In the genomic region with DNA sequence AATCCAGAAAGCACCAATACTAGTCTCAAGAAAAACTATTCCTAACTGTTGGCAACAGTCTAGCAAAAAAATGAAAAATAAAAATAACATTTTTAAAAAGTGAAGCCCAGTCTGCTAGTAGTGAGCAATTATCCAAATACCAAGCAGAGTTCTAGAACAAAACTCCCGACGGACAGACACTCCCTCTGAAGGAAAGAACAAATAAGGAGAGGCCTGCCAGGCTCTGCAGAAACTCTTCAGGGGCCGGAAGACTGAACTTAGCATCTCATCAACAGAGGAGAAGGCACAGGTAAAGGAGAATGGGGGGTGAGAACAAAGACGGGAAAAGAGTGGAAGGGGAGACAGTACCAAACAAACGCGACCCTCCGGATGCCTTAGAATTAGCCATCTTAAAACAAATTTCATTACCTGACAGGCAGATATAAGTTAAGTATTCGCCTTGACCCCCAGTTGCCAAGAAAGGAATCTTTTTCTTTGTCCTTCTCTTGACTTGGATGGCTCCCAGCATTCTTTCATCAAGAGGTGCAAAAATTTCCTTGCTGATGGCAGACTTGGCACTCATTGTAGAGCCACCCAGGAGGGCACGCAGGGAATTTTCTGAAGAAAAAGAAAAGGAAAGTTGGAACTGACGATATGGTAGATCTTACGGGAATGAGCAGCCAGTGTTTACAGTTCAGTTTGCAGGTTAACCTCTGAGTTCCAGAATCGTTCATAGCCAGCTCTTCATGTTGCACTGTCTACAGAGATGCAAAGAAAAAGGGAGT, we compare ENCODE assay signal across 31 mouse cellular contexts. TPM values are rescaled to one million over a fixed set of nuclear protein-coding genes. Genes with fewer than 3 reads are reported as not detected.
DNase-seq lines count a peak whose midpoint lies in the region; ATAC-seq and TF ChIP-seq lines count a peak whose summit lies in the region.
"Had no signal": no experiment of that assay in that cellular context is flagged by ENCODE, and none has a peak within 500 bp of the region (broad histone marks: within the 10 kb centered on the region; RNA-seq: fewer than 3 reads in every experiment).

No protein-coding gene starts in this region.

- no peak for DNase-seq in embryonic facial prominence, embryonic 10.5 days (ENCODE audit: low spot score)
- no peak for DNase-seq in heart, postnatal 0 days (ENCODE audit: low spot score)
- no peak for DNase-seq in heart, embryonic 10.5 days (ENCODE audit: low spot score)
- peak; percentile 49 for DNase-seq in lung, postnatal 0 days (ENCODE audit: low spot score)
- no peak for DNase-seq in lung, postnatal 14 days
- DNase-seq: adrenal gland, adult 8-10 months; cerebellum, adult 8-10 months; cerebellum, postnatal 36 days; forebrain, postnatal 0 days; heart, postnatal 10 days; kidney, adult 9 months; kidney, postnatal 10 days; lung, embryonic 14.5 days; right cerebral cortex, postnatal 25 days; spleen, adult 18-20 months; thymus, postnatal 14 days had no signal

- no peak for TF ChIP-seq EP300 in heart, postnatal 0 days (IDR thresholded peaks at IDR 0.05; ENCODE audit: low read depth)
- TF ChIP-seq EP300 in lung, postnatal 0 days (IDR thresholded peaks at IDR 0.05), result 0 out of 2 replicates have a peak, but pooled peaks have one; percentile 34

- no peak overlapping the region for H3K4me2 ChIP-seq in embryonic facial prominence, embryonic 15.5 days (replicated peaks)
- H3K4me2 ChIP-seq in heart, postnatal 0 days (ENCODE audit: low read depth, low read length), result peak overlapping the region; percentile 10; the same call in 1 of the 2 replicates
- H3K4me2 ChIP-seq in lung, postnatal 0 days (replicated peaks; ENCODE audit: low read depth, low read length), result peak overlapping the region; percentile 12; the same call in 1 of the 2 replicates
- H3K4me2 ChIP-seq: embryonic facial prominence, embryonic 13.5 days; forebrain, embryonic 12.5 days; intestine, embryonic 15.5 days; limb, embryonic 12.5 days; liver, embryonic 15.5 days; lung, embryonic 14.5 days; midbrain, embryonic 13.5 days had no signal

- H3K27ac ChIP-seq in embryonic facial prominence, embryonic 15.5 days (replicated peaks), result 0 out of 2 replicates have a peak overlapping the region, but pooled peaks have one; percentile 0
- no peak overlapping the region for H3K27ac ChIP-seq in embryonic facial prominence, embryonic 10.5 days (replicated peaks)
- no peak overlapping the region for H3K27ac ChIP-seq in heart, postnatal 0 days (ENCODE audit: low read depth)
- no peak overlapping the region for H3K27ac ChIP-seq in heart, embryonic 10.5 days
- peak overlapping the region; percentile 57 for H3K27ac ChIP-seq in lung, postnatal 0 days (ENCODE audit: low read length)
- H3K27ac ChIP-seq: embryonic facial prominence, embryonic 13.5 days; forebrain, embryonic 12.5 days; hindbrain, embryonic 10.5 days; intestine, embryonic 15.5 days; left cerebral cortex, adult 2 months; limb, embryonic 12.5 days; liver, embryonic 15.5 days; macrophage; midbrain, embryonic 13.5 days had no signal

- no peak for TF ChIP-seq CTCF in heart, postnatal 0 days (IDR thresholded peaks at IDR 0.05; ENCODE audit: low read depth)
- no peak for TF ChIP-seq CTCF in lung, postnatal 0 days (IDR thresholded peaks at IDR 0.05)

- no peaks in the 10 kb centered on the region for H3K9me3 ChIP-seq in embryonic facial prominence, embryonic 15.5 days (replicated peaks)
- no peaks in the 10 kb centered on the region for H3K9me3 ChIP-seq in embryonic facial prominence, embryonic 10.5 days
- no peaks in the 10 kb centered on the region for H3K9me3 ChIP-seq in heart, postnatal 0 days (replicated peaks; ENCODE audit: control insufficient read depth, low read length)
- H3K9me3 ChIP-seq in heart, embryonic 10.5 days, result no peaks in the 10 kb centered on the region
- no peaks in the 10 kb centered on the region for H3K9me3 ChIP-seq in lung, postnatal 0 days (ENCODE audit: low read length)
- H3K9me3 ChIP-seq: embryonic facial prominence, embryonic 13.5 days; forebrain, embryonic 12.5 days; hindbrain, embryonic 10.5 days; intestine, embryonic 15.5 days; limb, embryonic 12.5 days; liver, embryonic 15.5 days; midbrain, embryonic 13.5 days had no signal

- 0 out of 2 replicates have a peak, but pooled peaks cover 4% of the 10 kb centered on the region for H3K4me1 ChIP-seq in embryonic facial prominence, embryonic 15.5 days
- H3K4me1 ChIP-seq in embryonic facial prominence, embryonic 10.5 days, result no peaks in the 10 kb centered on the region
- peaks cover 9% of the 10 kb centered on the region; the same call in 1 of the 2 replicates for H3K4me1 ChIP-seq in heart, postnatal 0 days (ENCODE audit: control insufficient read depth, insufficient read depth)
- H3K4me1 ChIP-seq in heart, embryonic 10.5 days, result no peaks in the 10 kb centered on the region
- peaks cover 5% of the 10 kb centered on the region; the same call in 1 of the 2 replicates for H3K4me1 ChIP-seq in lung, postnatal 0 days (ENCODE audit: insufficient read depth, low read depth, low read length)
- H3K4me1 ChIP-seq: embryonic facial prominence, embryonic 13.5 days; hindbrain, embryonic 10.5 days; intestine, embryonic 15.5 days; limb, embryonic 12.5 days; liver, embryonic 15.5 days; midbrain, embryonic 13.5 days had no signal

- no peaks in the 10 kb centered on the region for H3K36me3 ChIP-seq in embryonic facial prominence, embryonic 15.5 days
- no peaks in the 10 kb centered on the region for H3K36me3 ChIP-seq in embryonic facial prominence, embryonic 10.5 days (replicated peaks)
- no peaks in the 10 kb centered on the region for H3K36me3 ChIP-seq in heart, postnatal 0 days (replicated peaks; ENCODE audit: control insufficient read depth, insufficient read depth, low read length)
- no peaks in the 10 kb centered on the region for H3K36me3 ChIP-seq in heart, embryonic 10.5 days
- H3K36me3 ChIP-seq in lung, postnatal 0 days (ENCODE audit: insufficient read depth, low read length), result no peaks in the 10 kb centered on the region
- H3K36me3 ChIP-seq: embryonic facial prominence, embryonic 13.5 days; forebrain, embryonic 12.5 days; hindbrain, embryonic 10.5 days; intestine, embryonic 15.5 days; limb, embryonic 12.5 days; liver, embryonic 15.5 days; midbrain, embryonic 13.5 days had no signal

- H3K4me3 ChIP-seq in embryonic facial prominence, embryonic 15.5 days (replicated peaks), result no peak overlapping the region
- H3K4me3 ChIP-seq in embryonic facial prominence, embryonic 10.5 days, result no peak overlapping the region
- no peak overlapping the region for H3K4me3 ChIP-seq in heart, postnatal 0 days (ENCODE audit: low read depth, low read length)
- no peak overlapping the region for H3K4me3 ChIP-seq in heart, embryonic 10.5 days
- H3K4me3 ChIP-seq in lung, postnatal 0 days (ENCODE audit: low read depth, low read length), result no peak overlapping the region
- H3K4me3 ChIP-seq: embryonic facial prominence, embryonic 13.5 days; erythroblast, embryonic 14.5 days; forebrain, embryonic 12.5 days; hindbrain, embryonic 10.5 days; intestine, embryonic 15.5 days; left cerebral cortex, adult 2 months; limb, embryonic 12.5 days; liver, embryonic 15.5 days; midbrain, embryonic 13.5 days had no signal

- WGBS in embryonic facial prominence, embryonic 15.5 days, result 63% methylated on average over 12 of the region's 12 CpGs
- 88% methylated on average over 12 of the region's 12 CpGs for WGBS in embryonic facial prominence, embryonic 10.5 days
- 61% methylated on average over 12 of the region's 12 CpGs for WGBS in heart, postnatal 0 days
- WGBS in heart, embryonic 10.5 days, result 86% methylated on average over 12 of the region's 12 CpGs
- 50% methylated on average over 12 of the region's 12 CpGs for WGBS in lung, postnatal 0 days

- H3K9ac ChIP-seq in embryonic facial prominence, embryonic 15.5 days, result no peak overlapping the region
- no peak overlapping the region for H3K9ac ChIP-seq in heart, postnatal 0 days (replicated peaks; ENCODE audit: low read depth, low read length)
- no peak overlapping the region for H3K9ac ChIP-seq in lung, postnatal 0 days (replicated peaks; ENCODE audit: low read depth)
- H3K9ac ChIP-seq: embryonic facial prominence, embryonic 13.5 days; forebrain, embryonic 12.5 days; forebrain, postnatal 0 days; intestine, embryonic 15.5 days; limb, embryonic 12.5 days; liver, embryonic 15.5 days; lung, embryonic 14.5 days; midbrain, embryonic 13.5 days had no signal

- no peaks in the 10 kb centered on the region for H3K27me3 ChIP-seq in embryonic facial prominence, embryonic 15.5 days
- no peaks in the 10 kb centered on the region for H3K27me3 ChIP-seq in embryonic facial prominence, embryonic 10.5 days (replicated peaks; ENCODE audit: low read depth, poor library complexity, severe bottlenecking)
- H3K27me3 ChIP-seq in heart, postnatal 0 days (ENCODE audit: control insufficient read depth, insufficient read depth, low read length), result no peaks in the 10 kb centered on the region
- no peaks in the 10 kb centered on the region for H3K27me3 ChIP-seq in heart, embryonic 10.5 days (ENCODE audit: insufficient read depth, poor library complexity, severe bottlenecking)
- H3K27me3 ChIP-seq in lung, postnatal 0 days (replicated peaks; ENCODE audit: insufficient read depth, low read length), result no peaks in the 10 kb centered on the region
- H3K27me3 ChIP-seq: CH12.LX; embryonic facial prominence, embryonic 13.5 days; forebrain, embryonic 12.5 days; intestine, embryonic 15.5 days; limb, embryonic 12.5 days; liver, embryonic 15.5 days; midbrain, embryonic 13.5 days had no signal

- ATAC-seq in embryonic facial prominence, embryonic 15.5 days (ENCODE audit: insufficient number of reproducible peaks, low FRiP score, low TSS enrichment, low read depth), result no peak
- ATAC-seq in heart, postnatal 0 days (ENCODE audit: insufficient read depth, low read depth), result no peak
- ATAC-seq in lung, postnatal 0 days, result peak; percentile 75
- ATAC-seq in monocyte, adult 5-6 weeks (replicated peaks; ENCODE audit: insufficient number of reproducible peaks, low FRiP score, low TSS enrichment, poor library complexity, severe bottlenecking), result no peak
- ATAC-seq: forebrain, postnatal 0 days; hindbrain, embryonic 16.5 days; intestine, embryonic 15.5 days; midbrain, embryonic 13.5 days had no signal

RNA-seq across cellular contexts. Expression of a gene that starts 55.3 kb away (rescaled TPM):
- 11.3 and 16.0 TPM in 2 replicates for polyA plus RNA-seq in embryonic facial prominence, embryonic 15.5 days (2015; fragmentation: Nextera tagmentation; extraction: Ambion mirVana)
- polyA plus RNA-seq in embryonic facial prominence, embryonic 10.5 days (2016; fragmentation: Nextera tagmentation; extraction: Ambion mirVana), result 10.2 and 11.9 TPM in 2 replicates
- total RNA-seq in heart, postnatal 0 days (2014; rRNA removed; ENCODE audit: low replicate concordance), result 8.0 and 14.5 TPM in 2 replicates
- 9.1 and 10.9 TPM in 2 replicates for polyA plus RNA-seq in heart, postnatal 0 days (2015; fragmentation: Nextera tagmentation; extraction: Ambion mirVana)
- polyA plus RNA-seq in heart, embryonic 10.5 days (2016; fragmentation: Nextera tagmentation; extraction: Ambion mirVana), result 11.0 and 15.6 TPM in 2 replicates
- polyA plus RNA-seq in lung, postnatal 0 days (2015; fragmentation: Nextera tagmentation; extraction: Ambion mirVana), result 22.1 and 25.7 TPM in 2 replicates
- total RNA-seq in monocyte, adult 5-6 weeks (2017), result 2.1 to 9.1 TPM (median 3.5 TPM) in 3 replicates
- total RNA-seq: CH12.LX; megakaryocyte-erythroid progenitor cell, adult 5-6 weeks had no signal
- polyA plus RNA-seq: erythroblast, embryonic 14.5 days had no signal

Comparison
In these comparisons a context has a peak if more than half of its experiments do, and no peak if none do; other contexts are left out.
1. H3K27ac ChIP-seq: peak in embryonic facial prominence, embryonic 15.5 days (single experiment) and lung, postnatal 0 days (single experiment); none in embryonic facial prominence, embryonic 10.5 days (single experiment), heart, postnatal 0 days (single experiment) and heart, embryonic 10.5 days (single experiment).